Mouse (Mus musculus) skeletal muscle tissue, adult 2 months (tissue): ENCODE data around the gene Rab7b.

Experiments
- DNase-seq: peaks from one replicate; pipeline ENCODE4 v3.0.0-alpha.2; 2012; ENCODE audit warnings: low read depth, low spot score

The Rab7b gene

GRCm38 (mm10) chr1:131688475-131688874 lies at the start of gene Rab7b:
Gene Rab7b, plus strand, starts transcription at chr1:131688695.
- DNase-seq: peak; percentile 57

- no peak for DNase-seq
These were observed 48.4 kb upstream of the Rab7b start for GRCm38 (mm10) chr1:131640062-131640461.

- DNase-seq: no peak
These were observed 46.9 kb upstream of the Rab7b start for GRCm38 (mm10) chr1:131641565-131641964.

GRCm38 (mm10) chr1:131642251-131642650 lies 46.2 kb upstream of the Rab7b start:
- no peak for DNase-seq

- no peak for DNase-seq
These were observed 35.6 kb upstream of the Rab7b start for GRCm38 (mm10) chr1:131652670-131653443.

- DNase-seq: no peak
These were observed 32.9 kb upstream of the Rab7b start for GRCm38 (mm10) chr1:131655601-131656000.

GRCm38 (mm10) chr1:131657945-131658354 lies 30.5 kb upstream of the Rab7b start:
- peak; percentile 94 for DNase-seq

GRCm38 (mm10) chr1:131659512-131660085 lies 28.9 kb upstream of the Rab7b start:
- no peak for DNase-seq

- no peak for DNase-seq
These were observed 28.2 kb upstream of the Rab7b start for GRCm38 (mm10) chr1:131660266-131660665.

- peak; percentile 13 for DNase-seq
These were observed 27.6 kb upstream of the Rab7b start for GRCm38 (mm10) chr1:131660716-131661472.

- DNase-seq: no peak
These were observed 26.7 kb upstream of the Rab7b start for GRCm38 (mm10) chr1:131661749-131662148.

- DNase-seq: no peak
These were observed 25.1 kb upstream of the Rab7b start for GRCm38 (mm10) chr1:131663286-131663995.

GRCm38 (mm10) chr1:131664136-131664535 lies 24.4 kb upstream of the Rab7b start:
- no peak for DNase-seq

- DNase-seq: no peak
These were observed 22.6 kb upstream of the Rab7b start for GRCm38 (mm10) chr1:131665886-131666285.

- DNase-seq: no peak
These were observed 17.4 kb upstream of the Rab7b start for GRCm38 (mm10) chr1:131671113-131671512.

GRCm38 (mm10) chr1:131672361-131672760 lies 16.1 kb upstream of the Rab7b start:
- DNase-seq: no peak

- DNase-seq: no peak
These were observed 8.9 kb upstream of the Rab7b start for GRCm38 (mm10) chr1:131679644-131680043.

- no peak for DNase-seq
These were observed 756 bp upstream of the Rab7b start for GRCm38 (mm10) chr1:131687739-131688138.

GRCm38 (mm10) chr1:131689016-131689415 lies 521 bp downstream of the Rab7b start:
- no peak for DNase-seq

- DNase-seq: no peak
These were observed 1.4 kb downstream of the Rab7b start for GRCm38 (mm10) chr1:131689899-131690298.

GRCm38 (mm10) chr1:131690435-131690834 lies 1.9 kb downstream of the Rab7b start:
- peak; percentile 85 for DNase-seq

GRCm38 (mm10) chr1:131691356-131691755 lies 2.9 kb downstream of the Rab7b start:
- DNase-seq: peak; percentile 72
